Mouse (Mus musculus): ENCODE measurements at regions not wholly inside any gene's neighbourhood (a gene's known extent, or its start where the extent isn't known, plus 50 kb on each side); places are given as distances from the start of the nearest gene placed in this dataset.
A peak's percentile ranks its signal among the peaks of the same experiment; 100 is the strongest.

DNA sequence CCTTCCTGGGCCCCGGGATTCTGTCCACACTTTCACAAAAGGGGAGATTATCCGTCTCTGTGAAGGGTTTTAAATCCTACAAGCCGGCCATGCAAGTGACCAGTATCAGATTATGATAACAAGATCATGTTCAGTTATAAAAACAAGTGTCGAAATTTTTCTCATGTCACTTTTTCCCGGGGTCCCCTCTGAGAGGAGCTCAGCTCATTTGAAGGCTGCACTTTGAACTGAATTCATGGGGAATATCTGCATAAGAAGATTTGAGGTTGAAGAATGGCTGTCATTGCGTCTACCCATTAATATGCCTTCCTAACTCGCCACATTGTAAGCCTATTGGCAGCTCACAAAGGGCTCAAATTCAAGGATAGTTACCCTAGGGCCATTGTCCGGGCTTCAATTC is 256.0 kb upstream of the Irx3 start:
- Histone ChIP-seq H3K4me1 (ENCODE audit: control insufficient read depth in 2 of 2, insufficient read depth in 2 of 2, low read length in 2 of 2, poor library complexity in 1 of 2) (no peaks in the 10 kb centered on the region), H3K36me3 (ENCODE audit: control insufficient read depth, insufficient read depth, low read length, poor library complexity, severe bottlenecking) (no peaks in the 10 kb centered on the region), H3K9me3 (ENCODE audit: control insufficient read depth, insufficient read depth, low read depth, low read length) (no peaks in the 10 kb centered on the region), H3K27ac (ENCODE audit: insufficient read depth, low read depth, low read length, poor library complexity, severe bottlenecking) (no peak overlapping the region), H3K9ac (ENCODE audit: insufficient read depth, low read depth, low read length, poor library complexity, severe bottlenecking) (no peak overlapping the region), H3K4me3 (ENCODE audit: insufficient read depth in 1 of 2, low read depth in 1 of 2, low read length in 2 of 2, poor library complexity in 1 of 2, severe bottlenecking in 1 of 2) (no peak overlapping the region)
- in situ Hi-C loops (cut with MboI; ENCODE audit: low sequenced_read_pairs in 2 of 2, unreplicated experiment in 2 of 2): no loop called here
- no peak for TF ChIP-seq MAFK (IDR thresholded peaks at IDR 0.05; ENCODE audit: insufficient read depth, low read depth, low read length)
- no peak for DNase-seq (ENCODE audit: low read depth, low spot score)

DNA sequence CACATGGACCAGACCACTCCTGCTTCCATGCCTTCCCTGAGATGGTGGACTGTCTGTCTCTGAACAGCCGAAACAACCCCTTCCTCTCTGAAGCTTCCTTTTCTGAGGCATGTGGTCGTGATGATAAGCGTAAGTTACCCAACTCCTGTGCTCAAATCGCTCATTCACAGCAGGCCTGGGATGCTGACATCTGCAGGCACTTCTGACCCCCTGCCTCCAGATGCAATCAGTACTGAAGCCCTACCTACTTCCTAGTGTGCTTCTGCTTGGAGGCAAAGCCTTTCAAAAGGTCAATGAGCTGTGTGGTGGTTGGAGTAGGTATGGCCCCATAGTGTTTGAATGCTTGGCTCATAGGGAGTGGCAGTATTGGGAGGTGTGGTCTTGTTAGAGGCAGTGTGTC is 253.7 kb upstream of the Irx3 start:
- no peak for DNase-seq (ENCODE audit: low read depth, low spot score)
- peaks cover 10% of the 10 kb centered on the region for H3K9me3 ChIP-seq (ENCODE audit: control insufficient read depth, insufficient read depth, low read depth, low read length)
- H3K4me3 ChIP-seq (ENCODE audit: insufficient read depth in 1 of 2, low read depth in 1 of 2, low read length in 2 of 2, poor library complexity in 1 of 2, severe bottlenecking in 1 of 2): no peak overlapping the region
- in situ Hi-C loops (cut with MboI; ENCODE audit: low sequenced_read_pairs in 2 of 2, unreplicated experiment in 2 of 2): no loop called here
- no peaks in the 10 kb centered on the region for H3K4me1 ChIP-seq (ENCODE audit: control insufficient read depth in 2 of 2, insufficient read depth in 2 of 2, low read length in 2 of 2, poor library complexity in 1 of 2)
- H3K36me3 ChIP-seq (ENCODE audit: control insufficient read depth, insufficient read depth, low read length, poor library complexity, severe bottlenecking): 0 out of 2 replicates have a peak, but pooled peaks cover 1% of the 10 kb centered on the region
- no peak overlapping the region for H3K9ac ChIP-seq (ENCODE audit: insufficient read depth, low read depth, low read length, poor library complexity, severe bottlenecking)
- no peak overlapping the region for H3K27ac ChIP-seq (ENCODE audit: insufficient read depth, low read depth, low read length, poor library complexity, severe bottlenecking)
- TF ChIP-seq HCFC1 (IDR thresholded peaks at IDR 0.05; ENCODE audit: borderline replicate concordance, insufficient read depth, low read length) (no peak), MAFK (IDR thresholded peaks at IDR 0.05; ENCODE audit: insufficient read depth, low read depth, low read length) (no peak), CHD2 (IDR thresholded peaks at IDR 0.05; ENCODE audit: low read depth, low read length) (no peak), ZC3H11A (IDR thresholded peaks at IDR 0.05; ENCODE audit: borderline replicate concordance, low read depth, low read length) (no peak)

DNA sequence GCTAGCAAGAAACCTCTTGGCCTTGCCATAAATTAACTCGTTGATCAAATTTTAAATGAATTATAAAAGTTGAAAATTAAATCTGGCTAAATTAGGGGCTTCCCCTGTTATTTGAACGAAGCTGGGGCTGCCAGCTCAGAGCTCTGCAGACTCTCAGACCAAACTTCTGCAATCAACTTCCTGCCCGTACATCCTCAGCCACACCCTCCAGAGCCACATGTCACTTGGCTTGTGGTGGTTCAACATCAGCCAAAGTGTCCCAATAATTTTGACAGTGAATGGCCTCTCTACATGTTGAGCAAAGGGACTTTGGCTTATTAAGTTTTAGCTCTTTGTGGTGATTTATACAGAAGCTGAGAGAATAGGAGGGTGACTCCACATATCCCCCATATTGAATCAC is 242.8 kb upstream of the Irx3 start:
- H3K4me3 ChIP-seq (ENCODE audit: insufficient read depth in 1 of 2, low read depth in 1 of 2, low read length in 2 of 2, poor library complexity in 1 of 2, severe bottlenecking in 1 of 2): no peak overlapping the region
- H3K36me3 ChIP-seq (ENCODE audit: control insufficient read depth, insufficient read depth, low read length, poor library complexity, severe bottlenecking): no peaks in the 10 kb centered on the region
- in situ Hi-C loops (cut with MboI; ENCODE audit: low sequenced_read_pairs in 2 of 2, unreplicated experiment in 2 of 2): no loop called here
- H3K27ac ChIP-seq (ENCODE audit: insufficient read depth, low read depth, low read length, poor library complexity, severe bottlenecking): no peak overlapping the region
- no peaks in the 10 kb centered on the region for H3K4me1 ChIP-seq (ENCODE audit: control insufficient read depth in 2 of 2, insufficient read depth in 2 of 2, low read length in 2 of 2, poor library complexity in 1 of 2)
- TF ChIP-seq ZC3H11A (IDR thresholded peaks at IDR 0.05; ENCODE audit: borderline replicate concordance, low read depth, low read length) (no peak), HCFC1 (IDR thresholded peaks at IDR 0.05; ENCODE audit: borderline replicate concordance, insufficient read depth, low read length) (no peak), CHD2 (IDR thresholded peaks at IDR 0.05; ENCODE audit: low read depth, low read length) (no peak), ZNF384 (IDR thresholded peaks at IDR 0.05; ENCODE audit: low read depth, low read length) (no peak), MAFK (IDR thresholded peaks at IDR 0.05; ENCODE audit: insufficient read depth, low read depth, low read length) (no peak)
- DNase-seq (ENCODE audit: low read depth, low spot score): no peak
- peaks cover 4% of the 10 kb centered on the region; the same call in 1 of the 2 replicates for H3K9me3 ChIP-seq (ENCODE audit: control insufficient read depth, insufficient read depth, low read depth, low read length)
- H3K9ac ChIP-seq (ENCODE audit: insufficient read depth, low read depth, low read length, poor library complexity, severe bottlenecking): no peak overlapping the region

DNA sequence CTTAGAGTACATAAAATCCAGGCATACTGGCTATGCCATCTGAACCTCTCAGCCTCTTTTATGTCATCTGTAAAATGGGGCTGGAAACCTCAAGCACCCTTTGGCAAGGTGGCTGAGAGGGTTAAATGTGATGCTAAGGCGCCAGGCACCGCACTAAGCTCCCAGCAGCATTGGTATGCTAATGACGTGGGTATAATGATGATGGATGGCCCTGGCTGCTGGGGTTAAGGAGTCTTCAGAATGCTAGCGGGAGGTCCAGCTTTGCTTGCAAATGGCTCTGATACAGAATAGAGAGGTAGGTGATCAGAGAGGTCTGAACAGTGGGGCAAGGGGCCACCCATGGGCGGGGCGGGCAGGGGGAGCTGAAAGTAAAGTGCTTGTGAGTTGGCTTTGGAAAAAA is 241.1 kb upstream of the Irx3 start:
- Histone ChIP-seq H3K27ac (ENCODE audit: insufficient read depth, low read depth, low read length, poor library complexity, severe bottlenecking) (no peak overlapping the region), H3K9ac (ENCODE audit: insufficient read depth, low read depth, low read length, poor library complexity, severe bottlenecking) (no peak overlapping the region), H3K9me3 (ENCODE audit: control insufficient read depth, insufficient read depth, low read depth, low read length) (peaks cover 2% of the 10 kb centered on the region; the same call in 1 of the 2 replicates), H3K4me3 (ENCODE audit: insufficient read depth in 1 of 2, low read depth in 1 of 2, low read length in 2 of 2, poor library complexity in 1 of 2, severe bottlenecking in 1 of 2) (no peak overlapping the region), H3K36me3 (ENCODE audit: control insufficient read depth, insufficient read depth, low read length, poor library complexity, severe bottlenecking) (no peaks in the 10 kb centered on the region), H3K4me1 (ENCODE audit: control insufficient read depth in 2 of 2, insufficient read depth in 2 of 2, low read length in 2 of 2, poor library complexity in 1 of 2) (no peaks in the 10 kb centered on the region)
- no peak for TF ChIP-seq ZNF384 (IDR thresholded peaks at IDR 0.05; ENCODE audit: low read depth, low read length)
- no peak for TF ChIP-seq ZC3H11A (IDR thresholded peaks at IDR 0.05; ENCODE audit: borderline replicate concordance, low read depth, low read length)
- TF ChIP-seq MAFK (IDR thresholded peaks at IDR 0.05; ENCODE audit: insufficient read depth, low read depth, low read length): no peak
- no peak for TF ChIP-seq CHD2 (IDR thresholded peaks at IDR 0.05; ENCODE audit: low read depth, low read length)
- no peak for TF ChIP-seq HCFC1 (IDR thresholded peaks at IDR 0.05; ENCODE audit: borderline replicate concordance, insufficient read depth, low read length)
- in situ Hi-C loops (cut with MboI; ENCODE audit: low sequenced_read_pairs in 2 of 2, unreplicated experiment in 2 of 2): no loop called here
- peak; percentile 55 for DNase-seq (ENCODE audit: low read depth, low spot score)

DNA sequence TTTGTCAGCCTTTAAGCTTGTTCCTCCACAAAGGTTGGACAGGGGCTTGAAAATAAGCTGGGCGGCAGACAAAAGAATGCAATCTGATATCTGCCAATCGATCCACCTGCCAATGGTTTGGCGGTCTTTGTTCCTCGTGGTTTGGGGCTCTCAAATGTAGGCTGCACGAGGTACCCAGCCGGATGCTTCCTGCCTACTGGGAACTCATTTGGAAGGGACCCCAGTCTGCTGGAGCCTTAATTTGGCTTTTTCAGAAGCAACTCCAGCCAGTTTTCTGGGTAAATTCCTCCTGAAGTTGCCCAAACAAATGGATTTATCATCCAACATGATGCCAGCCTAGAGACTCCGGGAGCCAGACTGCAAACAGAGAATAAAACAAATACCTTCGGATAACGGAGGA is 228.1 kb upstream of the Irx3 start:
- no peak for DNase-seq (ENCODE audit: low read depth, low spot score)
- no peaks in the 10 kb centered on the region for H3K9me3 ChIP-seq (ENCODE audit: control insufficient read depth, insufficient read depth, low read depth, low read length)
- H3K27ac ChIP-seq (ENCODE audit: insufficient read depth, low read depth, low read length, poor library complexity, severe bottlenecking): no peak overlapping the region
- TF ChIP-seq CHD2 (IDR thresholded peaks at IDR 0.05; ENCODE audit: low read depth, low read length): no peak
- TF ChIP-seq MAFK (IDR thresholded peaks at IDR 0.05; ENCODE audit: insufficient read depth, low read depth, low read length): no peak
- no peak for TF ChIP-seq ZNF384 (IDR thresholded peaks at IDR 0.05; ENCODE audit: low read depth, low read length)
- TF ChIP-seq ZC3H11A (IDR thresholded peaks at IDR 0.05; ENCODE audit: borderline replicate concordance, low read depth, low read length): no peak
- no peak for TF ChIP-seq HCFC1 (IDR thresholded peaks at IDR 0.05; ENCODE audit: borderline replicate concordance, insufficient read depth, low read length)
- no peak overlapping the region for H3K9ac ChIP-seq (ENCODE audit: insufficient read depth, low read depth, low read length, poor library complexity, severe bottlenecking)
- no peaks in the 10 kb centered on the region for H3K36me3 ChIP-seq (ENCODE audit: control insufficient read depth, insufficient read depth, low read length, poor library complexity, severe bottlenecking)
- in situ Hi-C loops (cut with MboI; ENCODE audit: low sequenced_read_pairs in 2 of 2, unreplicated experiment in 2 of 2): no loop called here
- no peaks in the 10 kb centered on the region; a peak in 1 of 4 replicates for H3K4me1 ChIP-seq (ENCODE audit: control insufficient read depth in 2 of 2, insufficient read depth in 2 of 2, low read length in 2 of 2, poor library complexity in 1 of 2)
- H3K4me3 ChIP-seq (ENCODE audit: insufficient read depth in 1 of 2, low read depth in 1 of 2, low read length in 2 of 2, poor library complexity in 1 of 2, severe bottlenecking in 1 of 2): no peak overlapping the region
